Mouse (Mus musculus) heart, postnatal 0 days (tissue): ENCODE measurements around the gene Arhgap9. TPM values are rescaled to one million over a fixed set of nuclear protein-coding genes. Genes with fewer than 3 reads are reported as not detected.
"Not testable (repeated sequence)": the region's sequence is repeated elsewhere in the genome, so short reads cannot be mapped to it uniquely, and the experiment has no call there.

ENCODE experiments used
- ATAC-seq: fragments of 200-750 bp; cut with Nextera tagmentation; 2 replicates; pipeline ENCODE4 v1.8.0; 2017; ENCODE audit warnings: low read depth, moderate number of reproducible peaks, moderate library complexity; ENCODE audit not compliant: insufficient read depth
- DNase-seq: peaks from one replicate; pipeline ENCODE4 v3.0.0-alpha.2; 2016; ENCODE audit warnings: low spot score
- H3K27ac ChIP-seq: fragments of 300-500 bp; sonication (generic); 2 replicates; pipeline ENCODE4 v1.5.1; 2014; ENCODE audit warnings: low read depth, mild to moderate bottlenecking
- H3K27me3 ChIP-seq: fragments of 300-500 bp; sonication (generic); 2 replicates; pipeline ENCODE4 v1.6.1; 2014; ENCODE audit warnings: low read length, mixed read lengths; ENCODE audit not compliant: control insufficient read depth, insufficient read depth
- H3K36me3 ChIP-seq: fragments of 300-500 bp; sonication (generic); replicated peaks from 2 replicates; pipeline ENCODE4 v1.6.1; 2014; ENCODE audit warnings: low read length, mixed read lengths; ENCODE audit not compliant: control insufficient read depth, insufficient read depth
- H3K4me1 ChIP-seq: fragments of 300-500 bp; sonication (generic); 2 replicates; pipeline ENCODE4 v1.6.1; 2014; ENCODE audit warnings: antibody characterized with exemption; ENCODE audit not compliant: control insufficient read depth, insufficient read depth
- H3K4me2 ChIP-seq: fragments of 300-500 bp; sonication (generic); 2 replicates; pipeline ENCODE4 v1.6.1; 2014; ENCODE audit warnings: low read depth, mild to moderate bottlenecking, low read length, moderate library complexity
- H3K4me3 ChIP-seq: fragments of 300-500 bp; sonication (generic); 2 replicates; pipeline ENCODE4 v1.5.1; 2014; ENCODE audit warnings: low read depth, low read length
- H3K9ac ChIP-seq: fragments of 300-500 bp; sonication (generic); replicated peaks from 2 replicates; pipeline ENCODE4 v1.6.1; 2014; ENCODE audit warnings: low read depth, low read length, mixed read lengths
- H3K9me3 ChIP-seq: fragments of 300-500 bp; sonication (generic); replicated peaks from 2 replicates; pipeline ENCODE4 v1.6.1; 2016; ENCODE audit warnings: low read length; ENCODE audit not compliant: control insufficient read depth
- CTCF ChIP-seq: IDR thresholded peaks from 2 replicates; pipeline ENCODE4 v1.5.1; 2016; ENCODE audit warnings: antibody characterized with exemption, control low read depth, low read depth
- EP300 ChIP-seq: IDR thresholded peaks from 2 replicates; pipeline ENCODE4 v1.6.1; 2016; ENCODE audit warnings: antibody characterized with exemption, low read depth
- WGBS: fragments of 180-500 bp; shearing (Covaris S2); extraction: QIAGEN DNeasy Blood & Tissue Kit; methylation state at CpG from one replicate; pipeline ENCODE4 v1.1.7; 2014; 5-methylcytosine and 5-hydroxymethylcytosine counted together
- polyA plus RNA-seq: library from polyadenylated mRNA; unstranded; fragments of >200 nt; fragmentation: Nextera tagmentation; extraction: Ambion mirVana; gene quantifications from 2 replicates; pipeline ENCODE4 v1.2.1, GENCODE M21; 2015
- total RNA-seq: library from RNA; depleted of rRNA; stranded (reverse); fragments of >200 nt; gene quantifications from 2 replicates; pipeline ENCODE4 v1.2.3, GENCODE M21; 2014; ENCODE audit warnings: low replicate concordance

Arhgap9 gene
- total and polyA plus RNA-seq, 2 experiments from 2014 or later: 0.73 to 1.8 TPM

DNA sequence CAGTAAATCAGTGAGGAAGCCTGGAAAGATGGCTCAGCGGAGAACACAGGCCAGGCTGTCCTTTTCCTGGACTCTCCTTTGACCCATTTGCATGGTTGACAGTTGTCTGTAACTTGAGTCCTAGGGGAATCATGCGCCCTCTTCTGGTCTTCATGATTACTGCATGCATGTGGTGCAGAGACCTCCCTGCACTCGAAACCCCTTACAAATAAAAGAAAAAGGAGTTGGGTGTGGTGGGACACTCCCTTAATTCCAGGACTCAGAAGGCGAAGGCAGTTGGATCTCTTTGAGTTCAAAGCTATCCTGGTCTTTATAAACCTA, 9.4 kb upstream of the Arhgap9 start:
- peak; percentile 63 for ATAC-seq
- peaks cover 16% of the 10 kb centered on the region for H3K36me3 ChIP-seq
- 3% methylated on average over 4 of the region's 4 CpGs for WGBS
- peak overlapping the region; percentile 81; the same call in 1 of the 2 replicates for H3K9ac ChIP-seq
- H3K4me2 ChIP-seq: peak overlapping the region; percentile 85
- H3K27me3 ChIP-seq: no peaks in the 10 kb centered on the region
- no peaks in the 10 kb centered on the region for H3K9me3 ChIP-seq
- peak; percentile 88 for DNase-seq
- H3K27ac ChIP-seq: peak overlapping the region; percentile 70
- peak overlapping the region; percentile 83 for H3K4me3 ChIP-seq
- TF ChIP-seq EP300: no peak
- TF ChIP-seq CTCF: peak; percentile 90
- H3K4me1 ChIP-seq: peaks cover 3% of the 10 kb centered on the region; the same call in 1 of the 2 replicates

- H3K4me1 ChIP-seq: peaks cover 3% of the 10 kb centered on the region; the same call in 1 of the 2 replicates
- DNase-seq (no peak), ATAC-seq (no peak)
- H3K4me2 ChIP-seq: no peak overlapping the region
- TF ChIP-seq EP300 (no peak), CTCF (no peak)
- H3K36me3 ChIP-seq: peaks cover 11% of the 10 kb centered on the region
- H3K27me3 ChIP-seq: no peaks in the 10 kb centered on the region
- H3K9me3 ChIP-seq: no peaks in the 10 kb centered on the region
- H3K4me3 ChIP-seq: no peak overlapping the region
- 45% methylated on average over 4 of the region's 4 CpGs for WGBS
- no peak overlapping the region for H3K9ac ChIP-seq
- H3K27ac ChIP-seq: no peak overlapping the region
Measured at GRCm38 (mm10) chr10:127312858-127313257, 8.9 kb upstream of the Arhgap9 start.

DNA sequence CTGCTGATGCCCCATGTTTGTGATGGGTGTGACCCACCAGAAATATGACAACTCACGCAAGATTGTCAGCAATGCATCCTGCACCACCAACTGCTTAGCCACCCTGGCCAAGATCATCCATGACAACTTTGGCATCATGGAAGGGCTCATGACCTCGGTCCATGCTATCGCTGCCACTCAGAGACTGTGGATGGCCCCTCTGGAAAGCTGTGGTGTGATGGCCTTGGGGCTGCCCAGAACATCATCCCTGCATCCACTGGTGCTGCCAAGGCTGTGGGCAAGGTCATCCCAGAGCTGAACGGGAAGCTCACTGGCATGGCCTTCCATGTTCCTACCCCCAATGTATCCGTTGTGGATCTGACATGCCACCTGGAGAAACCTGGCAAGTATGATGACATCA, 8.2 kb upstream of the Arhgap9 start:
- 92% methylated on average over 5 of the region's 5 CpGs for WGBS
- H3K4me2 ChIP-seq, DNase-seq, H3K9me3 ChIP-seq, H3K4me1 ChIP-seq, H3K27me3 ChIP-seq, H3K4me3 ChIP-seq, H3K9ac ChIP-seq, H3K36me3 ChIP-seq, H3K27ac ChIP-seq, ATAC-seq: not testable (repeated sequence)

DNA sequence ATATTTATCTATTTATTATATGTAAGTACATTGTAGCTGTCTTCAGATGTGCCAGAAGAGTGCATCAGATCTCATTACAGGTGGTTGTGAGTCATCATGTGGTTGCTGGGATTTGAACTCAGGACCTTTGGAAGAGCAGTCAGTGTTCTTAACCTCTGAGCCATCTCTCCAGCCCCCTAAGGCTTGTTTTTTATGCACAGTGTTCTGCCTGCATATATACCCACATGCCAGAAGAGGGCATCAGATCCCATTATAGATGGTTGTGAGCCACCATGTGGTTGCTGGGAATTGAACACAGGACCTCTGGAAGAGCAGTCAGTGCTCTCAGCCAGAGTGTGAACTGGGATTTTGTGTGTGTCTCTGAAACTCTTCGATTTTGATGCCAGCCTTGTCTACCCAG, 6.8 kb upstream of the Arhgap9 start:
- H3K4me1 ChIP-seq, ATAC-seq, H3K27ac ChIP-seq, DNase-seq, H3K27me3 ChIP-seq, H3K4me2 ChIP-seq, H3K9me3 ChIP-seq, H3K4me3 ChIP-seq, H3K9ac ChIP-seq, H3K36me3 ChIP-seq: not testable (repeated sequence)
- WGBS: 76% methylated on average over 1 of the region's 1 CpGs

DNA sequence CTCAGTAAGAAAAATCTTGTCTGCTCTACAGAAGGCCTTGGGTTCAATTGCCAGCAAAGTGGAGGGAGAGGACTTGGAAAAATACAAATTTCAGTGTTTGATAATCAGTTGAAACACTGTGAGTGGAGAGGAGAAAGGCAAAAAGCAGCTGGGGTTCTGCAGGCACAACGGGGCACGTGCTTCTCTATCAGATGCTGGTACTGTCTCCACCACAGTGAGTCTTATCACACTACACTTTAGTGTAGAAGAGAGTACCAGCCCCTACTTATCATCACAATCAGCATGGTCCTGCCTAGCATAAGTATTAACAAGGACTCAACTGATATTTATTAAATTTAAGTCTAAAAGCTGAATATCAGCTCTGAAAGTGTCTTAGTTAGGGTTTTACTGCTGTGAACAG, 4.5 kb upstream of the Arhgap9 start:
- H3K4me2 ChIP-seq: no peak overlapping the region
- no peak overlapping the region for H3K27ac ChIP-seq
- DNase-seq: no peak
- H3K4me3 ChIP-seq: no peak overlapping the region
- H3K4me1 ChIP-seq: no peaks in the 10 kb centered on the region
- no peak overlapping the region for H3K9ac ChIP-seq
- H3K36me3 ChIP-seq: no peaks in the 10 kb centered on the region
- H3K27me3 ChIP-seq: no peaks in the 10 kb centered on the region
- TF ChIP-seq EP300 (no peak), CTCF (no peak)
- no peak for ATAC-seq
- 49% methylated on average over 2 of the region's 2 CpGs for WGBS
- no peaks in the 10 kb centered on the region for H3K9me3 ChIP-seq

DNA sequence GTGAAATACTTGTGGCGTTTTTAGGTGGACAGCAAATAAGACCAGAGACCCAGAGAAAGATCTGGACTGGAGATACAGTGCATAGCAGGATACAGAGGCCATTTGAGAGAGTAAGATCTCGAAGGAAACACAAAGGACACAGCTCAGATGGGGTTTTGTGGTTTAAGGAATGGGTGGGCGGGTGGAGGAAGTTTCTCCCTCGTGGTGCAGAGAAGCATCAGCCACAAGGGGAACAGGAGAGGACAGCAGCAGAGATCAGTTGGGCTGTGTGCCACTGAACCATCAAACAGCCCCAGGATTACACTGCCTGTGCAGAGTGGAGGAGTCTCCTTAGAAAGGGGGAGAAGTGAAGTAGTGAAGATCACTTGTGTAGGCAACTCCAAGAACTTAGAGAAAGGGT, 3.8 kb upstream of the Arhgap9 start:
- Histone ChIP-seq H3K27ac (no peak overlapping the region), H3K4me3 (no peak overlapping the region), H3K27me3 (0 out of 2 replicates have a peak, but pooled peaks cover 4% of the 10 kb centered on the region), H3K9ac (no peak overlapping the region), H3K4me2 (no peak overlapping the region), H3K9me3 (no peaks in the 10 kb centered on the region), H3K4me1 (no peaks in the 10 kb centered on the region), H3K36me3 (no peaks in the 10 kb centered on the region)
- WGBS: 32% methylated on average over 4 of the region's 4 CpGs
- ATAC-seq: no peak
- TF ChIP-seq EP300 (no peak), CTCF (no peak)
- DNase-seq: no peak
